Mouse (Mus musculus): ENCODE results near the gene Haus2.
A peak's percentile ranks its signal among the peaks of the same experiment; 100 is the strongest.
"Not testable (repeated sequence)": the region's sequence is repeated elsewhere in the genome, so short reads cannot be mapped to it uniquely, and the experiment has no call there.

Gene Haus2

DNA sequence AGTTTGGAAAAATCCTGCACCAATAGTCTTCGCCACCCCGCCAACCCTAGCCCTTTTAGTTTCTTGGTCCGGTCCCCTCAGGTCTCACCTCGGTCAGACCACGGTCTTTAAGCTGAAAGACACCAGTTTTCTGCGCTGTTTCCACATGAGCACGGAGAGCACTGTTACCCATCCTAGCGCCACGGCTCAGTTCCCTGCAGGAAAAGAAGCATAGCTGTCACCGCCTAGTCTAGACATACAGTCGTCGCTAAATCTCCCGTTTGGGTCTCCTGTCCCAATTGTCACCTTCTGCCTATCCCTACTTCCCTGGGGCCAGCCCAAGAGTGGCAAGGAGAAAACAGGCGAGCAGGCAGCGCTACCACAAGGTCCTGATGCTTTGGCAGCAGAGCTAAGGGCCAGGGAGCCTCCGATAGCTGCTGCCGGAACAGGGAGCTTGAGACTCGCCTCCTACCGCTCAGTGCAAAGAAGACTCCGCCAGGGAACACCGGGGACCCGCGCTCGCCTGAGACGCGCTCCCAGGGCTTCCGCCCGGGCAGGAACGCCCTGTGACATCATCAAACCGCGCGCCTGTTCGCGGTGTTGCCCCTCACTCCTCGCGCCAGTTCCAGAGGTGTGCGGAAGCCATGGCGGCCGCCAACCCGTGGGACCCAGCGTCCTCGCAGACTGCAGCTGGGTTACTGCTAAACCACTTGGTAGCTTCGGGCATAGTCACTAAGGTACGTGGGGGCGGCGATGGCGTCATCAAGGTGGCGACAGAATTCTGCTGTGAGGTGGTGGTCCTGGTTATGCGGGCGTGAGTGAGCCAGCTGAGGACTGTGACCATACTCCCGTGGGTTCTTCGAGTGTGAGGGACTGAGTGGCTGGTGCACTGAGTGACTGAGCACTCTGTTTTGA is at the start of gene Haus2, which contains the start of gene Lrrc57:
Gene Haus2, plus strand, starts transcription at position 554 of the 894 bp plus-strand sequence.
Gene Lrrc57, minus strand, starts transcription at position 691 of the 894 bp plus-strand sequence.
- peak; percentile 94 for DNase-seq

DNA sequence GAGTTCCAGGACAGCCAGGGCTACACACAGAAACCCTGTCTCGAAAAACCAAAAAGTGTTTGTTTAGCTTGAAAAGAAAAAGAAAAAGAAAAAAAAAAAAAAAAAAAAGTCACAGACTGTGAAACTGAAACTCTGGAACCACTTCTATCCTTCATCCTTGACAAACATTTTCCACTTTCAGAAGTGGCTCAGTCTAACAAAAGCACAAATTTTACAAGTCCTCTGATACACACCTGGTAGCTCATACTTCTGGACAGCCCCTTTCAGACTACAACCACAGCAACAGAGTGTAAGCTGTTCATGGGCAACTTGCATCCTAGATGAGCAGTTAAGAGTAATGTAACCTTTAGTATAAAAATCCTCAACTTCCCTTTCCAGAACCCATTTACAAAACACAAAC is 47.7 kb upstream of the Haus2 start:
- no peak for DNase-seq

DNA sequence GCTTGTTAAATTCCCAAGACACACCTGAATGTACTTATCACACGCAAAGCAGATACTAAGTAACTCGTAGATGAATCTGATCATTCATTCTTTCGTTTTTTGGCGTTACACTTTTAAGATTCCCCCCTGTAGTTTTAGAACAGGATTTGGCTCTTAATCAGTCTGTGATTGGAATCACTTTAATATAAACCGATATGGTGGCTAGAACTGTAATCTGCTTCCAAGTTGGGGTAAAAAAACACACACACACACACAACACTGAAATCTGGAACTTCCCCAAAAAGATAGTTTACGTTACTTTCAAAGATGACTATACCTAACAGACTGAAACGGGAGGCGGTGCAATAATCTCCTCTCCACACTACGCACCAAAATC is 46.3 kb upstream of the Haus2 start:
- DNase-seq: no peak

DNA sequence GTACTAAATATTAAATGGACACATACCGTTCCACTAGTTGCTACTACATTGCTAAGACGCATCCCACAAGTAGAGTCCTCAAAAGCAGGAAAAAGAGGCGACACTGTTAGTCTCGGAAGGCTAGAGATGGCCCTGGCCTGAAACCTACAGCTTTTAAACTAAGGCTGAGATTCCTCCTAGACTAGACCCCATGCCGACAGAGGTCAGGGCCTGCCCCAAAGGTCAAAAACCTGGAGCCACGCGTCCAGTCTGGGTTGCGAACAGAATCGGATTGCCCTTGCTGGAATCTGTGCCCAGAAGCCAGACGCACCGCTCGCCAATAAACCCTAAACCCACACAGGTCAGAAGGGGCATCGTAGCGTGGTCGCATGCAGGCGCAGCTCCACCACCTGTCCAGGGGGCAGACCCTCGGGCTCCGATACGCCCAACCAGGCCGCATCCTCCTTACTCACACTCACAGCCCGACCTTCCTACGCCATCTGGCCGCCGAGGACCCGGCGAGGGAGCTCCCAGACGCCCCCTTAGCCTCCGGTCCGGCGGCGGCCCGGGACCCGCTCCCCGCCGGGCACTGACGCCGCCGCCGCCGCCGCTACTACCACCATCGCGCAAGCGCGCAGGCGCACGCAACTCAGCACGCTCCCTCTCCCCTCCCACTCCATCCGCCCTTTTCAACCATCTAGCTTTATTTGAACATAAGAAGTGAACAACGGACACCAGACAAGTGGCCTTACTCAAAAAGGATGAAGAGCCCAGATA is 45.8 kb upstream of the Haus2 start, which contains the start of gene Zfp106:
Gene Zfp106, minus strand, starts transcription at position 609 of the 756 bp plus-strand sequence.
- peak; percentile 89 for DNase-seq

DNA sequence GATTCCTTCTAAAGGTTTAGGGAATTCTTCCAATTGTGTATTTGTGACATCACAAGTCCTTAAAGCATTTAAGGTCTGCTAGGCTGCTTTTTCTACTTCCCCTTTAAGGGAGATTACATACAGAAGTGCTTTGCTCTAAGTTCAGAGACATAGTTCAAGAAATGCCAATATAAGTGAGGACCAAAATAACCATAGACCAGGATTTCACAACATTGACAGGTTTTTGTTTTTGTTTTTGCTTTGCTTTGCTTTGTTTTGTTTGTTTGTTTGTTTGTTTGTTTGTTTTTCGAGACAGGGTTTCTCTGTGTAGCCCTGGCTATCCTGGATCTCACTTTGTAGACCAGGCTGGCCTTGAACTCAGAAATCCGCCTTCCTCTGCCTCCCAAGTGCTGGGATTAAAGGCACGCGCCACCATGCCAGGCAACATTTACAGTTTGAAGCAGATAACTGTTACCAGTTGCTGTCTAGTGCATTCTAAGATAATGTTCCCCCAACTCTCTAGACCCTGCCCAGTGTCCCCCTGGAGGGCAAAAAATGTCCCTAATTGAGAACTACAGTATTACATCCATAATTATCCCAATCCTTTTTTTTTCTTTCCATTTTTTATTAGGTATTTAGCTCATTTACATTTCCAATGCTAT is 44.5 kb upstream of the Haus2 start:
- DNase-seq: not testable (repeated sequence)

DNA sequence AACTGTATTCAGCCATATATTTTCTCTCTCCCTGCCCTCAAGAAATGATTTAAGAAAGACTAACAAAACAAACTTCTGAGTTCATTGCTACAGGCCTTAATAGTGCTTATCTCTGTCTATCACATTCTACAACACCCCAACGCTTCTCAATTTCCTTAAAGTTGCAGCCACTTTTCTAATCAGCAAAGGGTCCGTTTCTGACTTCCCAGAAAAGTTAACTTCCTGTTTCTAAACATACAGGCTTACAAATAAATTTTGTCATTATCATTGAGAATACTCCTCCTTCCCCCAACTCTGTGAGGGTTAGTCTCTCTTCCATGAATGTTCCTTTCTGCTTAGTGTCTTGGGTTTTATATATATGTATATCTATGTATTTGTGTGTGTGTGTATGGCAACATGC is 43.8 kb upstream of the Haus2 start:
- DNase-seq: no peak

DNA sequence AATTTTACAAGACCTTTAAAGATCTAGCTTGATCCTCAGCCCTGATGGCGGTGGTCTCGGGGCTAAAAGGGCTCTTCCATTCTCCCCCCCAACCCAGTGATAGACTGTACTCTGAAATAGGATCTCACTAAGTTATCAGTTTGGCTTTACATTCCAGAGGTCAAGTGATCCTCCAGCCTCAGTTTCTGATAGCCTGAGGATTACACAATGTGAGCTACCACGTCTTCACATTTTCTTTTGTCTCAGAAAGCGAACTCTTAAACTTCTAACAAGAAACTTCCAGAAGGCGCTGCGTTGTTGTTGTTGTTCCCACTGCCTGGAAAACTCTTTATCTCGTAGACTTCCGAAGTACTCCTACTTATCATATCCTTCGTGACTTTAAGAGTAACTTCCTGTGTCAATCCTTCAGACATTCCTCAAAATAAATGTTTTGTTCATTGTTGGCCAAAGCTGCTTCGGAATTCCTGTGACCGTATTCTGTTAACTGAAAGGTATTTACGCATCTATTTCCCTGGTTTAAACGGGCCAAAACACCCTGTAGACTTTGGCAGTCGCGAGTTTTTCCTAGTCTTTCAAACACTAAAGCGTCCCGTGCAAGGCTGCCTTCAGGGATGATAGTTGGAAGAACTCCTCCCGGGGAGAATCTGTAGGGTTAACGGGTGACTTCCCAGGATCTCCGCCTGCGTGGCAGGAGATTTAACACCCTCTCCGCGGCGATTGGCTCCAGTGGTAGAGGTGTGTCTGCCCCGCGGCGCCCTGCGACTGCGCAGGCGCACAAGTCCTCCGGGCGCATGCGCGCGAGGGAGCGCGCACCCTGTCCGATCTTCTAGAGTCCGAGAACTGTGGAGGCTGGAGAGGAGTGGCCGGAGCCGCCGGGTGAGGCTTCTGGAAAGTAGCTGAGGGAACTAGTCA is 42.0 kb upstream of the Haus2 start, which contains the start of gene Snap23:
Gene Snap23, plus strand, starts transcription at position 786 of the 912 bp plus-strand sequence.
- DNase-seq: peak; percentile 91

DNA sequence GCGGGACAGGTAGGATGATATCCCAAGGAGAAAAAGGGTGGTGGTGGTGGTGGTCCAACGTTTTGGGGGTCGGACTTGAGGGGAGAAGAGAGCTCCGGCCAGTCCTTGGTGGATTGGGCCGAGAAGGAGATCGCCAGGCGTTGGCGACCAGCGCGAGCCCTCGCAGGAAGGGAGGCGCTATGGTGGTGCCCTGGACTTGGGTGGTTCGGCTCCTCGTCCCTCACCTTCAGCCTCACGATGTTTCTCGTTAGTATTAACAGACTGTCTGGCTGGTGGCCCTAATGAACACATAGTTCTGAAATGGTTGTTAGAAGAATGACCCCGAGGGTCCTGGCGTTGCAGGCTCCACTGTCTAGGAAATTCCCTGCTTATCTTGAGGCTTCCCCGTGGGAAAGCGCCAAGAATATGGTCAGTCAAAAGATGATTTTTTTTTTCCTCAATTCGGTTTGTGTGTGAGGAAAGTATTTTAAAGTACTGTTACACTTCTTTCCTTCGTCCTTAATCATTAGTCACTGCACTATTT is 41.3 kb upstream of the Haus2 start:
- no peak for DNase-seq

DNA sequence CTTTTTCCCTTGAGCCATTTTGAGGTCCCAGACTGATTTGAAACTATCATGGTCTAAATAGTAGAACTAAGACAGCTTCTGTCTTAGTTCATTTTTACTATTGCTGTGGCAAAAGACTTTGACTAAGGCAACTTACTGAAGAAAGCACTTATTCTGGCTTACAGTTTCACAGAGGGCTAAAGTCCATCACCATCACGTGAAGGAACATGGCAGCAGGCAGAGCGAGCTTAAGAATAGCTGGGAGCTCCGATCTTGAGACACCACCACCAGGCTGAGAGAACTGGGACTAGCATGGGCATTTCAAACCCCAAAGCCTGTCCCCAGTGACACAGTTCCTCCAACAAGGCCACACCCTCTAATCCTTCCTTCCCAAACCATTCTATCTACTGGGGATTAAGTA is 38.1 kb upstream of the Haus2 start:
- no peak for DNase-seq

DNA sequence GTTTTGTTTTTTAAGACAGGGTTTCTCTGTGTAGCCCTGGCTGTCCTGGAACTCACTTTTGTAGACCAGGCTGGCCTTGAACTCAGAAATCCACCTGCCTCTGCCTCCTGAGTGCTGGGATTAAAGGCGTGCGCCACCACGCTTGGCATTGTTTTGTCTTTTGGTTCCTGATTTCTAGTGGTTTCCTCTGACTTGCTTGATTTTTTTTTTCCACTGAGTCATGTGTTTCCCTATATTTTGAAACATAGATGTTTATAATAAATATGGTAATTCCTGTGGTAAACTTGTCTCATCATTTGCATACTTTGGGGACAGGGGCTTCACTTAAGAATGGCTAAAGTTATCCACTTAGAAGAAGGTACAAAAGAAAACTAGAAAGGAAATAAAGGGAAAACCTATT is 37.0 kb upstream of the Haus2 start:
- DNase-seq: not testable (repeated sequence)

DNA sequence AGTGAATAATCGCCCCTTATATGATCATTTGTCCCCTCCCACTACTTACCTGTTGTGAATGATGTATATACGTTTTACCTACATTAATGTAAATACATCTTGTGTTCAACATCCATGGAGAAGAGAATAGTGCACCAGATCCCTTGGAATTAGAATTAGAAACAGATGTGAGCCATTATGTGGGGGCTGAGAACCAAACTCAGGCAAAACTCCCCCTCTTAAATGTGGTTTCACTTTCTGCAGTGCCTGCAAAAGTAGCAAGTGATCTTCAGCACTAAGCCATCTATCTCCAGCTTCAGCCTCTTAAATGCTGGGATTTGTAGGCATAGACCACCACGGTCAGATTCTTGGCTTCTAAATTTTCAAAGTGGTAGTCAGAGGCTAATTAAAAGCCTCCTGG is 34.1 kb upstream of the Haus2 start:
- DNase-seq: no peak

DNA sequence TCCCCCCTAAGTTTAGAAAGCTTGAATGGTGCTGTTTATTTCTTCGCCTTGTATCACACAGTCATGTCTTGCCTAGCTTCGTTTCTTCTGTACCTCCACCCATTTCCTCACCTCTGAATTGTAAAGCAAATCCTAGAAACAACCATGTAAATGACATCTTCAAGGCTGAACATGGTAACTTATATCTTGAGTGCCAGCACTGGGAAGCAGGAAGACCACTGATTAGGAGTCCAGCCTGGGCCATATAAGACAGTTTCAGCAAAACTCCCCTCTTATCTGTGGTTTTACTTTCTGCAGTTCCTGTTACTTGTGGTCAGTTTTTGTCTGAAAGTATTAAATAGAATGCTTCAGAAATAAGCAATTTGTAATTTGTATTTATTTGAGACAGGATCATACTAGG is 33.2 kb upstream of the Haus2 start:
- no peak for DNase-seq

DNA sequence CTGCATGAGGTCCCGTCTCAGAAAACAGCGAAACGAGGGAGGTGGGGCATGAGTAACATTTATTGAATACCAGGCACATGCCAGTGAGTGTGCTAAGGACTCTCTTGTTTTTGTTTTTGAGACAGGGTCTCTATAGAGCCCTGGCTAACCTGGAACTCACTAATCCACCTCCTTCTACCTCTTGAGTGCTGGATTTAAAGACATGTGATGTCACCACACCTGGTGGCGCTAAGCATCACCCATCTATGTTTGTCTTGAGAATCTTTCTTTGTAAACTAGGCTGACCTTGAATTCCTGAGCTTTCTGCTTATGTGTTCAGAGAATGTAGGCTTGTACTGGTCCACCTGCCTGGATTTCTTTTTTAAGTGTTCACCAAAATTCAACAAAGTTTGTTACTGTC is 31.4 kb upstream of the Haus2 start:
- DNase-seq: no peak

DNA sequence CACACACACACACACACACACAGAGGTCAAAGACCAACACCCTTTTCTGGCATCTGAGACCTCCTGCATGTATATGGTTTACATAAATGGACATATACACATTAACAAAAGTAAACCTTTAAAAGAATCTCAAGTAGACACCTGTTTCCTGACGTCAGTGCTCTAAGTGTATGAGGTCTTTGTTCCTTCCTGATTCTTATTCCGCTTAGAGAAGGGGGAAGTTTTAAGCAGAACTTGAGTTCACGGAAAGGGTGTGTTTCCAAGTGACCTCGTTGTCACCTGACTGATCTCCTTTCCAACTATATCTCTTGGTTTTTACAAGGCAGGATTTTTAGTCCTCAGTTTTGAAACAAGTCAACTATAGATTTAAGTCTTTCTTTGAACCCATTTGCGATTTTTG is 30.9 kb upstream of the Haus2 start:
- no peak for DNase-seq

DNA sequence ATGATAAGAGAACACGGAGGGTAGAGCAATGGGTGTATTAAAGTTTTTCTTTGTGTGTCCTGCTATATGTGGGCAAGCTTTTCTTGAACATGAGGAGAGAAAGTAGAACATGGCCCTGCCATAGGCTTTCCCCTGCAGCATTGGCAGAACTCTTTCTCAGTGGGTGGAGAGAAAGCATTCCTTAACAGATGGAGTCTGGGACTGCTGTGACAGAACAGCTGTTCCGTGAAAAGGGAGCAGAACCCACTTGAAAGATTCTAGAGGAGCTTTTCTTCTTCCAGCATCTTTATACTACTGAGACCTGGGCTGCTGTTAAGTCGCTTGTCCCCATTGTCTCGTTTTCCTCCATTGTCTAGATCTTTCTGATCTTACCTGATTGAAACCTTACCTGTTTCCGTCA is 19.4 kb upstream of the Haus2 start:
- DNase-seq: no peak

DNA sequence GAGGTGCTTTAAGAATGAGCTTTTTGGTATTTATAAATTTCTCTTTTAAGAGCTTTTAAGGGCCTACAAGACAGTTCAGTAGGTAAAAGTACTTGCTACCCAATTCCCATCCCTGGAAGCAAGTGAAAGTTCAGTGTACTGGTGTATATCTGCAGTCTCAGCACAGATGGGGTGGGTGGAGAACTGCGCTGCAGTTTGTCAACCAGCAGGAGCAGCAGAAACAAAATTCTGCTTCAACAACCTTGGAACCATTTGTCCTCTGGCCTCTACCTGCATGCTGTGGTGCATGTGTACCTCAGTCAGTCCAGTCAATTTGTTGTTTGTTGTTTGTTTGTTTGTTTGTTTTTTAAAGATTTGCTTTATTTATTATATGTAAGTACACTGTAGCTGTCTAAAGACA is 17.0 kb upstream of the Haus2 start:
- no peak for DNase-seq

DNA sequence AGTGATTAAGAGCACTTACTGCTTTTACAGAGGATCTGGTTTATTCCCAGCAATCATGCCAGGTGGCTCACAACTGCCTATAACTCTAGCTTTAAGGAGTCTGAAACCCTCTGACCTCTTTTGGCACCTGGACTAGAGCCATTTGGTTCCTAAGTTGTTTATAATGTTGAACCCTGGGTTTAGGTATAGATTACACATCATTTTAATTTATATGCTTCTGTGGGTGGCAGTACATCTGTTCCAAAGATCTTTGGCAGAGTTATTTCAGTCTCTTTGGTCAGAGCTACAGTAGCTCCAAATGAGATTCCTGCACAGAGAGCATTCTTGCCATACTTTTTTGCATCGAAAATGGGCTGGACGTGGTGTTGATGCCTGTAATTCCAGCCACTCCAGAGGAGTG is 11.4 kb upstream of the Haus2 start:
- DNase-seq: no peak

DNA sequence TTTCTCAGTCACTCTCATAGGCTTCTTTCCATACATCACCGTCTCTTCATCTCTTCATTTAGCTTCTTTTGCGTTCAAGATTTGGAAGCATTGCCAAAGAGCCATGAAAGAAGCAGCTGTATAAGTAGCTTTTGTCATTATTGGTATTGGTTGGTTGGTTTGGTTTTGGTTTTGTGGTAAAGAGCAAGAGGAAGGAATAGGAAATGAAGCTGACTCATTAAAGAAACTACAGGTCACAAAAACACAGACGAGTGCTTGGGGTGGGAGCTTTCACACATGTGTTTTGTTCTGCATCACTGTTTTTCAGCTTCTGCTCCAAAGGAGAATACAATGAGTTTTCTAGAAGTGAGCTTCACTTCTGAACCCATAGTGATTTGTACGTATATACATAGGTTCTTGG is 9.7 kb upstream of the Haus2 start:
- no peak for DNase-seq

DNA sequence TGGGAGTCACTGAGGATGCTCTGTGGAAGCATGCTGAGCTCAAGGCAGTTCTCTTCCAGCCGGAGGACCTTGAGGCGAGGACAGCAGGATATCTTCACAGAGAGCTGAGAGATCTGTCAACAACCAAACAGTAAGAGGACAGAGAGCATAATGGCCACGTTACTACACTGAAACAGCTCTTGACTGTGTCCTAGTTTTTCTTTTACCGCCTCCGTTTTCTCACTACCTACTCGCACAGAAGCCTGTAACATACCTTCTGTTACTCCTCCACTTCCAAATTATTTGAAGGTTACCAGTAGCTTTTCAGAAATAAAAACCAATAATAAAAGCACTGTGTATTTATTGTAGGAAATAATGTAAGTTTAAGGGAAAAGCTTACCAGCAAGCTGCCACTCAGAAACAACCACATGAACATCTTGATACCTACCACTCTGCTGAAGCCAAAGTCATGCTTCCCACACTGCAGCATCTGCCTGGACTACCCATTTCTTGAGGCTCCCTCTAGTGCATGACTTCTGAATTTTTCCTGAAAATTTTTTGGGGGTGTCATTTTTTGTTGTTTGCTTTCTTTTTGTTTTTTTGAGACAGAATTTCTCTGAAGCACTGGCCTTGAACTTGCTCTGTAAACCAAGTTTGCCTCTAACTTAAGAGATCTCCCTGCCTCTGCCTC is 3.0 kb upstream of the Haus2 start:
- DNase-seq: peak; percentile 14

DNA sequence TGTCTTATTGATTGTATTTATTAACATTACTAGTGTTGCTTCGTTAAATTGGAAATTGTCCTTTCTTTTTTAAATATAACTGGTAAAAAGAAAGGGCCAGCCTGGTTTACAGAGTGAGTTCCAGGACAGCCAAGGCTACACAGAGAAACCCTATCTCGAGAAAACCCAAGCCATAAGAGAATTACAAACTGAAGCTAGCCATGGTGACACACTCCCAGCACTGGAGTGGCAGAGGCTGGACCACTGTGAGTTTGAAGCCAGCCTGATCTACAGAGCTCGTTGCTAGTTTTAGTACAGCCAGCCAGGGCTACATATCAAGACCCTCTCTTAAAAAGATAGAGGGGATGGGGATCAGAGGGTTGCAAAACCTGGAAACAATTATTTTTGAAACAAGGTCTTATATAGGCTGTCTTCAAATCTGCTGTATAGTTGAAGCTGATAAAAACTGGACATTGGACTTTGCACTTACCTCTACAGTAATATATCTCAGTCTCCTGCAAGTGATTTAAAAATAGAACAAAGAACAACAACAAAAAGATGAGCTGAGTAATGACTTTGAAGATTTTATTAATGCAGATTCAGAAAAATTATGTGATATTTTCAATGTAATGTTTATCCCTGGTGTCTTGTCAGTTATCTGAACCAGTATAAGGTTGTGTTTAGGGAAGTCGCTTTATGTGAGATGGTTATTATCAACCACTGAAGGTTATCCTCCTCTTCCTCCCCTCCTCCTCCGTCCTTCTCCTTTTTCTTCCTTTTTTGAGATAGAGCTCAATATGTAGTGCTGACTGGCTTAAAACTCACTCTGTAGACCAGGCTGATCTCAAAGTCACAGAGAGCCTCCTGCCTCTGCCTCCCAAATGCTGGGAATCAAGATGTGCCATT is 7.3 kb downstream of the Haus2 start:
- no peak for DNase-seq

All from thymus, postnatal 25 days (tissue).